Mouse (Mus musculus) small intestine, adult 2 months (tissue): Measurements from ENCODE around the gene Tfap2a.

Experiments used
- CTCF ChIP-seq: fragments of 200-500 bp; IDR thresholded peaks from 2 replicates; pipeline ENCODE4 v1.5.1; 2012; ENCODE audit warnings: low read depth, mild to moderate bottlenecking, control low read depth, inconsistent platforms, low read length, moderate library complexity, mixed read lengths; ENCODE audit not compliant: insufficient replicate concordance, insufficient read length; ENCODE audit errors: extremely low read depth
- POLR2A ChIP-seq: fragments of 200-500 bp; IDR thresholded peaks from 2 replicates; pipeline ENCODE4 v1.6.1; 2012; ENCODE audit warnings: low read depth, mild to moderate bottlenecking, control low read depth, inconsistent platforms, low read length, moderate library complexity

GRCm38 (mm10) chr13:40749603-40749905 is 11.4 kb upstream of the Tfap2a start:
- TF ChIP-seq CTCF (no peak), POLR2A (no peak)
